Mouse (Mus musculus) heart, embryonic 16.5 days (tissue): ENCODE results near the gene Stau1. TPM values are rescaled to one million over a fixed set of nuclear protein-coding genes. Genes with fewer than 3 reads are reported as not detected.
"Not testable (repeated sequence)": the region's sequence is repeated elsewhere in the genome, so short reads cannot be mapped to it uniquely, and the experiment has no call there.

Experiments used
- ATAC-seq: fragments of 200-750 bp; cut with Nextera tagmentation; replicated peaks from 2 replicates; pipeline ENCODE4 v1.8.0; 2017; ENCODE audit warnings: moderate number of reproducible peaks; ENCODE audit not compliant: insufficient read depth, low FRiP score; ENCODE audit errors: extremely low read depth
- H3K27ac ChIP-seq: fragments of 300-500 bp; sonication (generic); 2 replicates; pipeline ENCODE4 v1.5.1; 2014; ENCODE audit warnings: mild to moderate bottlenecking, low read length, control low read depth, moderate library complexity
- H3K27me3 ChIP-seq: fragments of 300-500 bp; sonication (generic); 2 replicates; pipeline ENCODE4 v1.6.1; 2014; ENCODE audit warnings: low read length, mixed read lengths; ENCODE audit not compliant: control insufficient read depth, insufficient read depth
- H3K36me3 ChIP-seq: fragments of 300-500 bp; sonication (generic); 2 replicates; pipeline ENCODE4 v1.6.1; 2014; ENCODE audit not compliant: control insufficient read depth, insufficient read depth
- H3K4me1 ChIP-seq: fragments of 300-500 bp; sonication (generic); 2 replicates; pipeline ENCODE4 v1.6.1; 2014; ENCODE audit warnings: low read length, mixed read lengths; ENCODE audit not compliant: control insufficient read depth, insufficient read depth
- H3K4me2 ChIP-seq: fragments of 300-500 bp; sonication (generic); 2 replicates; pipeline ENCODE4 v1.6.1; 2014; ENCODE audit warnings: low read depth, mild to moderate bottlenecking, control low read depth, low read length
- H3K4me3 ChIP-seq: fragments of 300-500 bp; sonication (generic); 2 replicates; pipeline ENCODE4 v1.5.1; 2014; ENCODE audit warnings: mild to moderate bottlenecking, control low read depth, low read length
- H3K9ac ChIP-seq: fragments of 300-500 bp; sonication (generic); 2 replicates; pipeline ENCODE4 v1.6.1; 2014; ENCODE audit warnings: low read length, control low read depth
- H3K9me3 ChIP-seq: fragments of 300-500 bp; sonication (generic); replicated peaks from 2 replicates; pipeline ENCODE4 v1.6.1; 2016; ENCODE audit warnings: low read length; ENCODE audit not compliant: control insufficient read depth
- WGBS: fragments of 180-500 bp; shearing (Covaris S2); extraction: QIAGEN DNeasy Blood & Tissue Kit; methylation state at CpG from one replicate; pipeline ENCODE4 v1.1.7; 2014; 5-methylcytosine and 5-hydroxymethylcytosine counted together
- polyA plus RNA-seq: library from polyadenylated mRNA; unstranded; fragments of >200 nt; fragmentation: Nextera tagmentation; extraction: Ambion mirVana; gene quantifications from 2 replicates; pipeline ENCODE4 v1.2.1, GENCODE M21; 2015

The Stau1 gene
- polyA plus RNA-seq, 1 experiment from 2014 or later = 56.8 TPM

GRCm38 (mm10) chr2:167015382-167015718, 19.3 kb upstream of the Stau1 start:
- H3K9me3 ChIP-seq = no peaks in the 10 kb centered on the region
- peaks cover 15% of the 10 kb centered on the region for H3K36me3 ChIP-seq
- H3K4me2 ChIP-seq = peak overlapping the region; percentile 96
- H3K4me3 ChIP-seq = peak overlapping the region; percentile 98
- WGBS = under 1% methylated on average over 21 of the region's 21 CpGs
- H3K27me3 ChIP-seq = no peaks in the 10 kb centered on the region
- peak overlapping the region; percentile 91 for H3K9ac ChIP-seq
- peak; percentile 53 for ATAC-seq
- H3K4me1 ChIP-seq = peaks cover 14% of the 10 kb centered on the region
- H3K27ac ChIP-seq = peak overlapping the region; percentile 30

- peak; percentile 84 for ATAC-seq
- Histone ChIP-seq H3K4me3 (peak within 1 kb of the TSS; percentile 98), H3K36me3 (peaks cover 10% of the 10 kb centered on the region), H3K27me3 (no peaks in the 10 kb centered on the region), H3K9ac (peak within 1 kb of the TSS; percentile 91), H3K27ac (peak within 1 kb of the TSS; percentile 84), H3K4me1 (peaks cover 14% of the 10 kb centered on the region), H3K4me2 (peak within 1 kb of the TSS; percentile 96), H3K9me3 (no peaks in the 10 kb centered on the region)
- WGBS = 3% methylated on average over 37 of the region's 37 CpGs
These were observed 18.7 kb upstream of the Stau1 start, which contains the start of gene Ddx27 for GRCm38 (mm10) chr2:167014702-167015381. Ddx27 (plus strand) TSS chr2:167015193.

GRCm38 (mm10) chr2:167010546-167010945, 14.4 kb upstream of the Stau1 start:
- 83% methylated on average over 3 of the region's 3 CpGs for WGBS
- ATAC-seq = no peak
- H3K9me3 ChIP-seq = no peaks in the 10 kb centered on the region

GRCm38 (mm10) chr2:167009483-167009882, 13.4 kb upstream of the Stau1 start:
- Histone ChIP-seq H3K4me3 (no peak overlapping the region), H3K27ac (no peak overlapping the region)
- WGBS = 45% methylated on average over 4 of the region's 4 CpGs

More at GRCm38 (mm10) chr2:167010546-167010945, 14.4 kb upstream of the Stau1 start:
- Histone ChIP-seq H3K9ac (no peak overlapping the region), H3K4me1 (peaks cover 7% of the 10 kb centered on the region; the same call in 1 of the 2 replicates), H3K36me3 (no peaks in the 10 kb centered on the region), H3K4me2 (no peak overlapping the region), H3K27ac (no peak overlapping the region), H3K4me3 (no peak overlapping the region), H3K27me3 (no peaks in the 10 kb centered on the region)

GRCm38 (mm10) chr2:167007565-167007964, 11.5 kb upstream of the Stau1 start:
- not testable (repeated sequence) for H3K4me1 ChIP-seq, H3K36me3 ChIP-seq, H3K27me3 ChIP-seq, H3K27ac ChIP-seq, H3K4me2 ChIP-seq, ATAC-seq, H3K4me3 ChIP-seq, H3K9ac ChIP-seq, H3K9me3 ChIP-seq
- WGBS = 66% methylated on average over 4 of the region's 4 CpGs

More at GRCm38 (mm10) chr2:167009483-167009882, 13.4 kb upstream of the Stau1 start:
- H3K36me3 ChIP-seq = no peaks in the 10 kb centered on the region
- no peak overlapping the region; the same call in 1 of the 2 replicates for H3K9ac ChIP-seq
- peak; percentile 55 for ATAC-seq
- H3K27me3 ChIP-seq = no peaks in the 10 kb centered on the region
- 0 out of 2 replicates have a peak, but pooled peaks cover 4% of the 10 kb centered on the region for H3K4me1 ChIP-seq
- H3K9me3 ChIP-seq = no peaks in the 10 kb centered on the region
- no peak overlapping the region for H3K4me2 ChIP-seq

- no peaks in the 10 kb centered on the region for H3K27me3 ChIP-seq
- no peaks in the 10 kb centered on the region for H3K9me3 ChIP-seq
- H3K27ac ChIP-seq = no peak overlapping the region
- no peak overlapping the region for H3K4me3 ChIP-seq
- H3K36me3 ChIP-seq = no peaks in the 10 kb centered on the region
- H3K4me2 ChIP-seq = no peak overlapping the region
- 69% methylated on average over 13 of the region's 13 CpGs for WGBS
- no peak for ATAC-seq
- peaks cover 6% of the 10 kb centered on the region; the same call in 1 of the 2 replicates for H3K4me1 ChIP-seq
- H3K9ac ChIP-seq = no peak overlapping the region
These were observed 10.9 kb upstream of the Stau1 start for GRCm38 (mm10) chr2:167007001-167007491.

GRCm38 (mm10) chr2:167006355-167006754, 10.3 kb upstream of the Stau1 start:
- H3K4me3 ChIP-seq = no peak overlapping the region
- H3K27me3 ChIP-seq = no peaks in the 10 kb centered on the region
- WGBS = 87% methylated on average over 2 of the region's 2 CpGs
- no peak overlapping the region for H3K9ac ChIP-seq
- no peak for ATAC-seq
- H3K4me1 ChIP-seq = peaks cover 6% of the 10 kb centered on the region; the same call in 1 of the 2 replicates
- no peaks in the 10 kb centered on the region for H3K36me3 ChIP-seq
- H3K27ac ChIP-seq = no peak overlapping the region
- H3K9me3 ChIP-seq = no peaks in the 10 kb centered on the region
- H3K4me2 ChIP-seq = no peak overlapping the region

GRCm38 (mm10) chr2:167004099-167004854, 8.2 kb upstream of the Stau1 start:
- 39% methylated on average over 8 of the region's 8 CpGs for WGBS
- Histone ChIP-seq H3K4me3 (no peak overlapping the region), H3K27me3 (no peaks in the 10 kb centered on the region), H3K27ac (no peak overlapping the region), H3K4me2 (no peak overlapping the region), H3K9me3 (no peaks in the 10 kb centered on the region), H3K4me1 (peaks cover 6% of the 10 kb centered on the region; the same call in 1 of the 2 replicates), H3K9ac (no peak overlapping the region), H3K36me3 (no peaks in the 10 kb centered on the region)
- peak; percentile 37; the same call in 1 of the 2 replicates for ATAC-seq

GRCm38 (mm10) chr2:167001486-167001885, 5.4 kb upstream of the Stau1 start:
- Histone ChIP-seq H3K4me2 (no peak overlapping the region), H3K36me3 (no peaks in the 10 kb centered on the region), H3K9me3 (no peaks in the 10 kb centered on the region), H3K9ac (no peak overlapping the region), H3K27ac (no peak overlapping the region), H3K4me1 (peaks cover 6% of the 10 kb centered on the region; the same call in 1 of the 2 replicates), H3K27me3 (no peaks in the 10 kb centered on the region), H3K4me3 (no peak overlapping the region)
- ATAC-seq = no peak
- WGBS = 74% methylated on average over 9 of the region's 9 CpGs
